Mouse (Mus musculus) layer of hippocampus, adult 9-10 months (tissue): Measurements from ENCODE around the gene Mccc1.

ENCODE experiments used
- DNase-seq: peaks from one replicate; pipeline ENCODE4 v3.0.0; 2022; ENCODE audit warnings: low spot score

Gene Mccc1

DNA sequence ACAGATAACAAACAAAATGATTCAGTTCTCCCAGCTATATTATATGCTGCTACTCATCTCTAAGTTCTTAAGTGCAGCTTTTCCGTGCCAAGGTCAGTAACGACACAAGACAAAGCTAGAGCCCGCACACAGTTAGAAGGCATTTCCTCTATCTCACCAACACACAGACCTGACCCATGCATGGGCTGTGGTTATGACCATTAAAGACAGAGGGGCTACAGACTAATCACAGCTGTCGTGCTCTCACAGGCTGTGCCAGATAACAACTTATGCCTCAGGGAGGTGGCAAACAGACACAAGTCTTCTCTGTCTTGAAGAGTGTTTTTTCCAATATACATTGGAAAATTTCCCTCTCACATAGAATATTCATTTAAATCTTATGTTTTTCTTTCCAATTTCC, 35.5 kb downstream of the Mccc1 start:
- DNase-seq = no peak

DNA sequence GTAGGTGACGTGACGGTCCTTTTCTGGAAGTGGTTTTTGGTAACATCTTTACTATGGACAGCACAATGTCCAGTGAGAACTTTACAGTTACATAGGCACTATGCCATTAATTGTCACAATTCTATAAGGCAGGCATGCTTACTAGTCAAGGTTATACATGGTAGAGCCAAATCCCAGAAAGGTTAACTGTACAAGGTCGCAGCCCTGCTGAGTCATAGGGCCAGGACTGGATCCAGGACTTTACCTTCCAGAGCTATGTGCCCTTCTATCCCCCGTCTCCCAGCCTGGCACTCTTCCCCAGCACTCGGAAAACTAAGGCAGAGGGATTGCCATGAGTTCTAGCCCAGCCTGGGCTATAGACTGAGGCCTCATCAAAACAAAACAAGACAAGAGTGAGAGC, 36.6 kb downstream of the Mccc1 start:
- no peak for DNase-seq

DNA sequence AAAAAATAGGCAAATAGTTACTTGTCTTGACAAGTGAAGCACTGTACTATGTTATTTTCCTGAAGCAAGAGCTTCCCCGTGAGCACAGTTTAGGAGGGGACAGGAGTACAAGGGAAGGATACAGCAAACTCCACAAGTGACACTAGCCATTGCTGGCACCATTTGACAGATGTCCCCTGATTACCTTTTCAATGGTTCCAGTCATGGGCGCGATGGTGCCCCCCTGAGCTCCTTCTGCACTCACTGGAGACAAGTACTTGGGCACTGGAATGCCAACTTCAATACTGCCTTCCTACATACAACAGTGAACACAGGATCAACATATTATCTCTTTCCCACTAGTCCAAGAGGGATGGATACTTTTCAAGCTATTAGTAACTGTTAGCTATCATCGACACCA, 37.1 kb downstream of the Mccc1 start:
- no peak for DNase-seq

DNA sequence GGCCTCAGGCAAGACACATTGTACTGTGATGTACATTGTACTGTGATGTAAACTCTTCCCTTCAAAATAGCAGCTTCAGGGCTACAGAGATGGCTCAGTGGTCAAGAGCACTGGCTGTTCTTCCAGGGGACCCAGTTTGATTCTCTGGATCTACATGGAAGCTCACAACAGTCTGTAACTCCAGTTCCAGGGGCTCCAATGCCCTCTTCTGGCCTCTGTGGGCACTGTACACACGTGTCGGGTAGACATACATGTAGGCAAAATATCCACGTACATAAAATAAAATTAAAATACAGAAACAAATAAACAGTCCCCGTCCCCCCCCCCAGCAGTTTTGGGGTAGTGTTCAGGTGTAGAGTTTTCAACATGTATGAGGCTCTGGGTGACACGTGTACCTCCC, 37.5 kb downstream of the Mccc1 start:
- no peak for DNase-seq

DNA sequence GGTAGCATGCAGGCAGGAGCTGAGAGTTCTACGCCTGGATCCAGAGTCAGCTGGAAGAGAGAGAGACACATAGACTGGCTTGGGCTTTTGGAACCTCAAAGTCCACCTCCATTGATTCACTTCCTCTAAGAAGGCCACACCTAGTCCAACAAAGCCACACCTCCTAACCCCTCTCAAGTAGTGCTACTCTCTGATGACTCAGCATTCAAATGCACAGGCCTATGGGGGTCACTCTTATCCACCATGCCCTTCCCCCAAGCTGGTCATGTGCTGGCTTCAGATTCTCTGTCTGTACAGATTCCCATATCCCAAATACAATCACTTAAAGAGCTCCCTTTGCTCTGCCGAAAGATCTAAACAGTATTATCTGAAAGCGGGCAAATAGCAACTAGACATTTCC, 43.2 kb downstream of the Mccc1 start:
- DNase-seq = no peak

DNA sequence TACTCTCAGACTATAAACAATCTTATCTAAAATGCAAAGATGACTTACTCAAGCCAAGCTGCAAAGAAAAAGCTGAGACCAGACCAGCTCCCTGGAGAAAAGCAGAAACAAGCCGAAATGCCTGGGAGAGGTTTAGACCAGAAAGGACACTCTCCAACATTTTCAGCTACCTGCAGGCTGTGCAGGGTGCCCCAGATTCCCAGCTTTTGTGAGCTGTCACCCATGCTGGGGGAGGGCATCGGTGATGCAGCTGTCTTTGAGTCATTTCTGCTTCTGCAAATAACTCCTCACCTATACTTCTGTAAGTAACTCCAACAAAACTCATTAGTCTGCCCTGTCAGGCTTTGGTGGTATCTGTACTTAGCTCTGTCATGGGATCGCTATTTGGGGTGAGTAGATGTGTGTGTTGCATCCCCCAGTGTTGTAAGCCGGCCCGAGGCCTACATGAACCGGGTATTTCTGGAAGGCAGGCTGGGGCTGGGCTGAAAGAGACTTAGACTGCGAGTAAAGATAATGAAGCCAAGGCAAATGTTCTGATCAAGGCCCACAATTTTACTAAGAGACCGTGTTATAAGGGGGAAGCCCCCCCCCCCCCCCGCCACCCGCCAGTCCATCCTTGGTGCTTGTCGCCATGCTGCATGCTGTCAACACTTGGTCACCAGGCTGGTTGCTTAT, 45.4 kb downstream of the Mccc1 start:
- DNase-seq = no peak

DNA sequence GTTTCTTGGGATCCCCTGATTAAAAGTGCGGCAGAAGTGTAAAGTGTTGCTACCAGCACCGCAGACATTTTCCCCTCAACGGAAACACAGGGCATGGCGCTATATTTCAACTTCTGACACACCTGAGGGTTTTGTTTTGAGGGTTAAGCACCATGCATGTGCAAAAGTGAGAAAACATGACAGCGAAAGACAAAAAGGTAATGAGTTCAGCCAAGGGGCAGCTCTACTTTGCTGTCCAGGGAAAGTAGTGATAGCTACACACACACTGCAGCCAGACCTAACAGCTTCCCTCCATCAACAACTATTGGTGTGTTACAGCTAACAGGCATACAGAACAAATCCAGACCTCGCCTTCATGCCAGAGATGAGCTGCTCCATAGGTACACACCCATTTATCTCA, 46.7 kb downstream of the Mccc1 start:
- DNase-seq = no peak

DNA sequence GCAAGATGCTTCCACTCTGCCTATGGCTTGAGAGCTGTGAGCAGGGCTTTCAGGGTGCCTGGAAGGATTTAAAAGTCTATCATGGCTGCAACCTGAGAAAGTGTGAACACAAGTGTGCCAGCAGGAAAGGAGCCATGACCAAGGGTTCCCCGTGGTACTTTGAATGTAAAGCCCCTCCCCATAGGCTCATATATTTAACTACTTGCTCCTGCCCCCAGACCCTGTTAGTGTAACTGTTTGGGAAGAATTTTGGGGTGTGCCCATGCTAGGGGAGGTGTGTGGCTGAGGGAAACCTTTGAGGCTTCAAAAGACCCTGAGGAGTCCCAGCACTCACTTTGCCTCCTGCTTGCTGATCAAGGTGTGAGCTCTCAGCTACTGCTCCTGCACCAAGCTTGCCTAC, 47.3 kb downstream of the Mccc1 start:
- DNase-seq = no peak

DNA sequence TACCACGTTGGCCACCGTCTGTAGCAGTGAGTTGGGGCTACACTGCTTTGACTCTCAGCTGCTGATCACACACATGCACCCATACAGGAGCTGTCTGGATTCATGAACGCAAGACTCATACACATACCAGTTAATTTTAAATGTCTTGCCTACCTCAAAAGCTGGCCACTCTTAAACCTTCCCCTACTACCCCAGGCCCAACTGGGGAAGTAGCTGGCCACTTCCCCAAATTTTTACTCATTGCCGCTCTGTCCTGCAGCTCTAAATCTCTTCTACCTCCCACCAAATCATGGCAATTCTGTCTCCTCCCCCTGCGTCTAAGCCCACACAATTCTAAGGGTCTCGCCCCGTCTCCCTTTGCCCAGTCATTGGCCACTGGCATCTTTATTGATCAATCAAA, 52.3 kb downstream of the Mccc1 start:
- no peak for DNase-seq

DNA sequence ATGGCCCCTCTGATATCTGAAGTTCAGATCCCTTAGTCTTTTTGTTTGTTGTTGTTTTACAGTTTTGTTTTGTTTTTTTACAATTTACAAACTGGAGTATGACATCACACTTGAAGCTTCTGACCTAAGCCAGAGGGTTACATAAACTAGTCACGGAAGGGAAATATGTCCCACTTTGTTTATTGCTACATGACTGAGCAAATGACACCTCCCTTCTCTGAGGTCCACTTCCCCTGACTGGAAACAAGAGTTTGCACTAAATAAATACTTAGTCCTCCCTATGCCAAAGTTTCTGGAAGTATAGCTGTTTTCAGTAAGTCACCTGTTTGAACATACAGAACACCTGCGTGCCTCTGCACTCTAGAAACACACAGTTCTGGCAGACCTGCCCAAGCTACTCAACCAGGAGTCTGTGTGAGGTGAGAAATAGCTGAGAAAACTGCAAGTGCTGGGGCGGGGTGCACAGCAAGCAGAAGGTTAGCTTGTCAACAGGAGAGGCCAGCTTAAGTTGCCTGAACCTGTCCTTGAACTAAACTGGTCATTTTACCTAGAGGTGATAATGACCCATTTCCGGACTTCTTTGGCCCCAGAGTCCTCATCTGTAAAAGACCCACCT, 59.9 kb downstream of the Mccc1 start:
- no peak for DNase-seq

DNA sequence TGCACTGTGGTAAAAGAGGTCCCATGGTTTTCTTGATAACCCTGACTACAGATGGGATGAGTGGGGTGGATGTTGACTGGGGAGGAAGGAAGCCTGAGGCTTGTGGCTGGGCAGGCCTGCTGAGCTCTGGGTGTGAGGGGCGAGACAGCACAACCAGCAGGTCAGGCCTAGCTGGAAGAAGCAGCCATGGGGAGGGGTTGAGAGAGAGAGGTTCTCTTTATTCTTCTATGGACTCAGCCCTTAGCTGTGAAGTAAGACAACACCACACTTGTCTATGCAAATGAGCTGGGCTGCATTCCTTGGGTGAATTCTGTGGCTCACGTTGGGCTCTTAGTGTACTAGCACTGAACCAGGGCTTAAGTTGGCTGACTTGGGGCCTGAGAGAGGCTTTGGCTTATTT, 60.4 kb downstream of the Mccc1 start:
- DNase-seq = no peak

DNA sequence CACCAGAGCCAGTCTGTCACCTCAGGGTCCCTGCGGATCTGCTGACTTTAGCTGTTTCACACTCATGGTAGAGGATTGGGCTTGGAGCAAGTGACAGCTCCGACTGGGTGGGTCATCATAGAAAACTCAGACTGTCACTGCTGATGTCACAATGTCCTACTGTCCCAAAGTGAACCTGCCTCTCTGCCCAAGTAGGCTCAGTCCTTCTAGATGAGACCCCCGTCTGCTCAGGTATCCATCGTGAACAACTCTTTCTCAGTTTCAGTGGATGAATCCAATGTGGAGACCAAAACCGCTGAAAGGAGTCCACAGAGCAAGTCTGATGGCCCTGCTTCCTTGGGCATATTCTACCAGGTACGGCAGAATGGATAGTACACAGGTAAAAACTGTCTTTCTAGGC, 63.1 kb downstream of the Mccc1 start, which contains the start of gene Dcun1d1:
Gene Dcun1d1, minus strand, starts transcription at position 101 of the 400 bp plus-strand sequence.
- DNase-seq = no peak

DNA sequence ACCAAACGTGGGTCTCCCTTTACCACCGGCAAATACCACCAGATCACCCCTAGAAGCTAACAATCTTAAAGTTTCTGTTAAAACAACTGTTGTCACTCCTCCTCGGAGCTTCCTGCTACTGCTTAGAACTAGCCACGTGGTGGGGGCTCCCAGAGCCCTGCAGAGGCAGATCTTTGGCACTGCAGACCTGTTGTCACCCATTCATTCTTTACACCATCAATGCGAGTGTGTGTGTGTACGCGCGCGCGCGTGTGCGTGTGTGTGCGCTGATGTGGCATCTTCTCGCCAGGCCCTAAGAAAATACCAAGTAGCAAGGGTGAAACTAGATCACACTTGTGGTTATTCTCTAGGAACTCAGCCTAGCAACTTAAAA, 67.1 kb downstream of the Mccc1 start:
- DNase-seq = no peak

DNA sequence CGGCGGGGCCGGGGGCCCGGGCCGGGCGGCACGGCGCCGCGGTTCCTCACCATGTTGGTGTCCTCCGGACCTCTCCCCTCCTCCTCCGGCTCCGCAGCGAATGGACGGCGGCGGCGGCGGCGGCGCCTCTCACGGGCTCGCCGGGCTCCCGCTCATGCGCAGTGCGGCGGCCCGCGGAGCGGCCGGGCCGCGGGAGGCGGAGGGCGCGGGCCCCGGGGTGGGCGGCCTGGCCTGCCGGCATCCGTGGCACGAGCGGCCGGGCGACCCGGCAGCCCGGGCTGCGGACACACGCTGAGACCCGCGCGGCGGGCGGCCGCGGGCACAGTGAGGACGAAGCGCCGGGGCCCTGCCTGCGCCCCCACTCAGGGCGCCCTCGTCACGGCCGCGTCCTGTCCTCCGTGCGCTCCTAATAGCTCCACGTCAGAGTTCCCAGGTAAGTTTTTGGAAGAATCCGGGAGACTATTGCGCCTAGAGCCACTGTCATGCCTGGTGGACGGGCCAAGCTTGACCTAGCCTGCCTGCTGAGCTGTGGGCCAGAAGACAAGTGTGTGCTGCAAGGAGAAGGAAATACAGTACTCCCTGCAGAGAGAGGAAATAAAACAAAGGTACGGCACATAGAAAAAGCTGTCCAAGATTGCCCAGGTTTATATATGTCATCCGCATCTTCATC, 67.6 kb downstream of the Mccc1 start:
- no peak for DNase-seq

DNA sequence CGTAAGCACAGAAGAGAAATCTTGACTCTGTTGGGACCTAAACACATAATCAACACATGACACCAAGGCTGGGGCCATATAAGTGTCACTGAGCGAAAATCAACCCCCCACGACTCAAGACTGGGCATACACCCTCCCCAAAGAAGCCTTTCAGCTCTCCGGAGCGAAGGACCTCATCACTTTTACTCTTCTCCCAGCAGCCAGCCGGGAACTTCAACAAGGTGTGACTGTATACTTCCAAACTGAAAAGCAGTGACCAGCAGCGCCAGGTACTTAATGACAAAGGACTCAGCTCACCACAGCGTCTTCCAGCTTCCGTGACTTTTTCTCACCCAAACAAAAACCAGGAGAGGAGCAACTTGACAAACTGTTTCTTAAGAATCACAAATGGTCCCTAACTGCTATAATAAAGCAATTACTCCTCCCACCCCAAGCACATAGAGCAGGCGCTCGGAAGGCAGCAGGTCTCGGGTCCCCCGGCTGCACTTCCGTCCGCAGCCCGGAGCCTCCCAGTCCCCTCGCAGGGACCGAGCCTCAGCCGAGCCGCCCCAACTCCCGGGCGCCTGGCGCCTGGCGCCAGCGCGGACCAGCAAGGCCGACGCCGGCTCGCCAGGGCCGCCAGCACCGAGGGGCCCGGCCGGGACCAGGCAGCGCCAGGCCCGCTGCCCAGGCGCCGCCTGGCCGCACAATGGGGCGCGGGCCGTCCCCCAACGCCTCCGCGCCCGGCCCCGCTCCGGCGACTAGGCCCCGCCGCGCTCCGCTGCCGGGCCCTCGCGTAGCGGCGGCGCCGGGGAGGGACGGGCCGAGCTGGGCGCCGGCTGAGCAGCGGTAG, 68.4 kb downstream of the Mccc1 start:
- DNase-seq = no peak

DNA sequence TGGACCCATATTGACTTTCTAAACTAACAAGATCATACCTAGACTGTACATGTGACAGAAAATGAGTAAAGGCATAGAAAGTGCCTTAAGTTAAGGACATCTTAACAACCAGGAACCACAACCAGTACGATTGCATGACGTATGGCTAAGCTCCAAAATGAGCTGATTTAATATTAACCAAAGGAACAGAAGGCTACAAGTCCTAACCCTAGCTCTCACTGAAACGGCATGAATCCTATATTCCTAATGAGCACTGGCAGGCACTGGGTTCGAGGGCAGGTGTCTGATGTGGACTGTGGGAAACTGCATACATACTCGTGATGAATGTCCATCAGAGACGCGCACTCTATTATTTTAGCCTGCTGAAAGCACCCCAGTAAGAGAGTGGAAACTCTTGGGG, 69.1 kb downstream of the Mccc1 start:
- no peak for DNase-seq

DNA sequence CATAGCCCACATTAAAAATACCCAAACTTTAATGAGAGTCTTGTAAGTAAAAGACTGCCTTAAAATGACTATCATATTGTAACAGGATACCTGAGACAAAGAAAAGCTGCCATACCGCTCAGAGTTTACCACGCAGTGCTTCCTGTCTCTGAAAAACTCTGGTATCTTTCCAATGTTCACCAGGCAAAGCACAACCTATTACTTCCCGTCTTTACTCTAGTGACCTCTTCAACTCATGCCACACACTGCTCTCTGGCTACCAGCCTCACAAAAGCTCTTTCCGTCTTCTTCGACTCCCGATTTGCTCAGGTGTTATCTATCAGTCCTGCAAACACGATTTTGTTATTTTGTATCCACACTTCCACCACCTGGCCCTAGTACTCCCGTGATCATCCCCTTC, 70.6 kb downstream of the Mccc1 start:
- no peak for DNase-seq

DNA sequence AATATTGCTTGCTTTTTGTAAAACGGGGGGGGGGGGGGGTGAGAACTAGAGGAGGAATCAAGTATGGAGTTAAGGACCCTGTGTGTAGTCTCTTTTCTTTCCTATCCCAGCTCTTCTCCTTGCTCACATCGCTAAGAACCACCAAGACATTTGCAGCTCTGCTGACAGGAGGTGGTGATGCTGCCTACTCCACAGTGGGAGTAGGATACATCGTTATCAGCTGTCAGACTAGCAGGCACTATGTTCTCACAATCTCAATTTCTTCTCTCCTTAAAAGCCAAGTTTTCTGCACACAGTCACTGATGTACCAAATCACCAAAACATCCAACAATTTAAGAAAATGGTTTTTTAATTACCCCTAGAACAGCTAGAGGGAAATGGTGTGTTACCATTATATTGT, 71.1 kb downstream of the Mccc1 start:
- DNase-seq = no peak

DNA sequence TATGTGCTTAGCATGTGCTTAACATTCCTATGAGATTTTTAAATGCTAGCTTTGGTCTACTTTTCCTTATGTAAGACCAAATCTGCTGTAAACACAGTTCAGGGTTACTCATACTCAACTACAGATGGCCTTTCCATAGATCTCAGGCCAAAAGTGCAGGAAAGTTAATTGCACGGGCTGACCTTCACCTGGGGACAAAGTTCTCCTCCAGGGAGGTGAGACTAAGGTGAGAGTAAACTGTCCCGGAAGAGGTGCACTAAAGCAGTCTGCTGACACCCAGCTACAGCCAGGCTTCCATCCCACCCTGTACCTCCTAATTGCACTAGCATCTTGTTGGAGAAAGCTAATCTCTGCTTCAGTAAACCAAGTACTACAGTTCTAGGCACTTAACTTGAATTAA, 74.6 kb downstream of the Mccc1 start:
- DNase-seq = no peak

DNA sequence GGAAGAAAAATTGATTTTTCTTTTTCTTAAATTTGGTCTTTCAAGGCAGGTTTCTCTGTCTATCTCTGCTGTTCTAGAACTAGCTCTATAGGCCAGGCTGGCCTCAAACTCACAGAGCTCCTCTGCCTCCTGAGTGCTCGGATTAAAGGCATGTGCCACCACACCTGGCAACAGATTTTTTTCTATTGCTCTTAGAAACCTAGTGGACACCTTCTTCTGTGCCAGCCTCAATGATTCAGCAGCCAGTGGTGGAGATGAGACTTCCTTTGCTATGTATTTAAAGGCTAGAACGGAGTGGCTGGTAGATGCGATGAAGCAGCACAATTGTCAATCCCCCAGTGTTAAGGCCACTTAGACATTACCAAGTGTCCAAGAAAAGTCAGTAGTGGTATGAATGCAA, 76.5 kb downstream of the Mccc1 start:
- DNase-seq = no peak

DNA sequence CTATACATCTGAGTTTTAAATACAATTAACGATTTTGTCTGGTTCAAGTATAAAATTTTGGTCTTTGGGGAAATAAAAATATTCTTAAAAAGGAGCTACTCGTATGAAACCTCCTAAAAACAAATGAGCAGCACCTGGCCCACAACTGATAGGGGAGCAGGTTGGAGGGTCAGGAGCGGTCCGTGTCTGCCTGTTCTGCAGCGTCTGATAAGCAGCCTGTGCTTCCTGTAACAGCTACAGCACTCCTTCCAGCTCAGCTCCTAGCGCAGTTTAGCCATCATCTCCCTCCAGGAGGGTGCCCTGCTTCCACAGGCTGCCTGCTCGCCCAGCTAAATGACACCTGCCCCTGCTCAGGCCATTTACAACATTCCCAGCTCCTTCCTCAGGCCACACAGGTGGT, 77.0 kb downstream of the Mccc1 start:
- DNase-seq = no peak

DNA sequence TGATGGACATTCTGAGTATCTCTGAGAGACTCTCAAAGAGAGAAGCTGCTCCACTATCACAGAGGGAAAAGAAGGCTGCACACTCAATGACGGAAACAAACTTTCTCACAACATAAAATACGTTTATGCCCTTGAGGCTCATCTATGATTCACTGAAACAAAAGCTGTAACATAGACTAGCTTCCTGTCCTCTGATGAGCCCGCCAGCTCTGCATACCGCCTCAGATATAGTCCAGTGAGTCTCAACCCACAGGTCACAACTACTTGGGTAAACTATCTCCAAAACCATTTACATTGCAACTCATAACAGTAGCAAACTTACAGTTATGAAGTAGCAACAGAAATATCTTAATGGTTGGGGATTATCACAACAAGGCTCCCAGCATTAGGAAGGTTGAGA, 78.0 kb downstream of the Mccc1 start:
- no peak for DNase-seq

DNA sequence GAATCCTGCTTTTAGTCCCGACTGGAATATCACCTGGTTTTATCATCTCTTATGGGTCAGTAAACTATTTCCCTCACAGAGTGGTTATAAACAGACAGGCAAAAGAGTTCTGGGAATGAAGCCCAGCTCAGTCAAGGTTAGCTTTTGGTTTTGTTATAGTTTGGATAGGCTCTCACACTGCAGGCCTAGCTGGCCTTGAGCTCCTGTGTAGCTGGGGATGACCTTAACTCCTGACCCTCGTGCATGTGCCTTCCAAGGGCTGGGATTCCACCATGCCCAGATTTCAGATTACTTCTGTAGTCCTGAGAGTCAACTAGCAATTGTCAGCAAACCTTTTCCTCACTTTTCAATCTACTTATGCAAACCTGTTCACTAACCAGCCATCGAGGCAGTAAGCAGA, 82.2 kb downstream of the Mccc1 start:
- DNase-seq = no peak
